Mouse (Mus musculus) heart, adult 2 months (tissue): ENCODE measurements around the gene Cecr2.

Experiments used
- CTCF ChIP-seq: fragments of 200-600 bp; IDR thresholded peaks from 2 replicates; pipeline ENCODE4 v1.8.1; 2022; ENCODE audit warnings: antibody characterized with exemption, mild to moderate bottlenecking, moderate library complexity
- POLR2A ChIP-seq: fragments of 200-500 bp; IDR thresholded peaks from 2 replicates; pipeline ENCODE4 v1.6.1; 2011; ENCODE audit warnings: mild to moderate bottlenecking, low read depth, low read length, control low read depth; ENCODE audit not compliant: insufficient read depth

DNA sequence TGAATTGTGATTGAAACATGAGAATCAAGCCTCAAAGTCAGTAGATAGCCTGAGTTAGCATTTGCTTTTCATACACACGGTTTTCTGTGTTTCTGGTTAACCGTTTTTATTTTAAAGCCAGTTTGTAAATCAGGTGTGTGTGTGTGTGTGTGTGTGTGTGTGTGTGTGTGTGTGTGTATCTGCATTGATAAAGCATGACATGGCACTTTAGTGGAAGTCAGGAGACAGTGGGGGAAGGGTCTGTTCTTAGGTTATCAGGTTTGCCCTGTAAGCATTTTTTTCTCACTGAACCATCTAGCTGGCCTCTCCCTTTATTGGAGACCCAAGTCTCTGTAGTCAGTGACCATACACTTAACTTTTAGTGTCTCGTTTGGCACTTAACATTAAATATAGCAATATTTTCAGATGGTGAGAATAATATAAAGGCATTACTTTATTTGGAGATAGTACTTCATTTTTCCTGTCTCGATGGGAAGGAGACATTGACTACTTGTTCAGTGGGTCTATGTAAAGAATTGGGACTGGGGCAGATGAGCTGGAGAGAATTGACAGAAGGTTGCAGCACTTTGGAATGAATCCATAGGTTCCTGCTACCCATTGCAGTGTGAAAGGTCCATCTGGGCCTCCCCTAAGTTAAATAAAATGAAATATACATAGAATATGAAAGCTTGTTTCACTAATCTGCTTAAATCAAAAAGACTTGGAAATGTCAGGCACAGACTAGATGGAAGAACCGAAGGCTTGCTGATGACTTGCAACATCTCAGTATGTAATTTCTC lies 20.9 kb downstream of the Cecr2 start:
- TF ChIP-seq POLR2A (no peak), CTCF (no peak)
